Mouse (Mus musculus): ENCODE results near the gene Mgll.

The Mgll gene

GRCm38 (mm10) chr6:88775267-88775666 is 51.1 kb downstream of the Mgll start:
- no peak for DNase-seq

GRCm38 (mm10) chr6:88776336-88776923 is 52.2 kb downstream of the Mgll start:
- no peak for DNase-seq

- DNase-seq = no peak
Measured at GRCm38 (mm10) chr6:88776964-88777363, 52.8 kb downstream of the Mgll start.

- DNase-seq = no peak
Measured at GRCm38 (mm10) chr6:88778047-88778688, 54.0 kb downstream of the Mgll start.

- no peak for DNase-seq
Measured at GRCm38 (mm10) chr6:88779755-88780154, 55.5 kb downstream of the Mgll start.

GRCm38 (mm10) chr6:88781919-88782318 is 57.7 kb downstream of the Mgll start:
- DNase-seq = no peak

- DNase-seq = peak in 1 of 2 experiments; percentile 47
Measured at GRCm38 (mm10) chr6:88782981-88783397, 58.8 kb downstream of the Mgll start.

- peak in 1 of 2 experiments; percentile 55 for DNase-seq
Measured at GRCm38 (mm10) chr6:88784691-88785173, 60.5 kb downstream of the Mgll start.

GRCm38 (mm10) chr6:88785331-88785730 is 61.1 kb downstream of the Mgll start:
- DNase-seq = peak; percentile 51 to 54

- no peak for DNase-seq
Measured at GRCm38 (mm10) chr6:88785781-88786542, 61.8 kb downstream of the Mgll start.

GRCm38 (mm10) chr6:88786732-88787445 is 62.7 kb downstream of the Mgll start:
- no peak for DNase-seq

- DNase-seq = peak; percentile 58 to 78
Measured at GRCm38 (mm10) chr6:88787496-88787895, 63.3 kb downstream of the Mgll start.

- no peak for DNase-seq
Measured at GRCm38 (mm10) chr6:88788219-88788618, 64.0 kb downstream of the Mgll start.

GRCm38 (mm10) chr6:88791299-88791698 is 67.1 kb downstream of the Mgll start:
- DNase-seq = peak in 1 of 2 experiments; percentile 54

- peak; percentile 61 to 70 for DNase-seq
Measured at GRCm38 (mm10) chr6:88792147-88792691, 68.0 kb downstream of the Mgll start.

GRCm38 (mm10) chr6:88793243-88793642 is 69.0 kb downstream of the Mgll start:
- DNase-seq = no peak

GRCm38 (mm10) chr6:88793872-88794271 is 69.7 kb downstream of the Mgll start:
- no peak for DNase-seq

- DNase-seq = no peak
Measured at GRCm38 (mm10) chr6:88794561-88794971, 70.4 kb downstream of the Mgll start.

- no peak for DNase-seq
Measured at GRCm38 (mm10) chr6:88800191-88800590, 76.0 kb downstream of the Mgll start.

GRCm38 (mm10) chr6:88800735-88801134 is 76.5 kb downstream of the Mgll start:
- DNase-seq = no peak

- DNase-seq = no peak
Measured at GRCm38 (mm10) chr6:88803051-88803450, 78.8 kb downstream of the Mgll start.

GRCm38 (mm10) chr6:88803957-88804695 is 79.9 kb downstream of the Mgll start:
- no peak for DNase-seq
